Mouse (Mus musculus): ENCODE data around the gene Dffb. TPM values are rescaled to one million over a fixed set of nuclear protein-coding genes. Genes with fewer than 3 reads are reported as not detected.

The Dffb gene
- polyA plus RNA-seq (2012; rRNA removed), result 5.6 and 6.1 TPM in 2 replicates

GRCm38 (mm10) chr4:153974431-153975291, at the start of gene Dffb, which contains the start of gene Cep104:
Gene Dffb (minus strand): TSS chr4:153975126.
Gene Cep104 (plus strand): TSS chr4:153975194.

GRCm38 (mm10) chr4:154011646-154012089, 36.7 kb upstream of the Dffb start, which contains the start of gene Lrrc47:
Gene Lrrc47 (plus strand): TSS chr4:154011731.

GRCm38 (mm10) chr4:153956569-153957405, 18.1 kb downstream of the Dffb start, which contains the start of gene A430005L14Rik:
Gene A430005L14Rik (plus strand): TSS chr4:153957237.

Other genes starting within 250 kb of the Dffb start
- 23.8 and 26.8 TPM in 2 replicates for gene A430005L14Rik, start 17.9 kb downstream of the Dffb start, polyA plus RNA-seq (2012; rRNA removed)
- gene Cep104, start 68 bp upstream of the Dffb start, polyA plus RNA-seq (2012; rRNA removed), result 2.4 and 2.8 TPM in 2 replicates
- 14.4 and 16.9 TPM in 2 replicates for gene Lrrc47, start 36.6 kb upstream of the Dffb start, polyA plus RNA-seq (2012; rRNA removed)
- 87.8 and 114 TPM in 2 replicates for gene Smim1, start 51.1 kb upstream of the Dffb start, polyA plus RNA-seq (2012; rRNA removed)
- gene Ccdc27, start 67.6 kb upstream of the Dffb start, polyA plus RNA-seq (2012; rRNA removed), result not detected in 2 replicates
- gene Trp73, start 165.1 kb upstream of the Dffb start, polyA plus RNA-seq (2012; rRNA removed), result 0.01 and 0.05 TPM in 2 replicates
- 11.9 and 13.9 TPM in 2 replicates for gene Wrap73, start 167.2 kb upstream of the Dffb start, polyA plus RNA-seq (2012; rRNA removed)
- 46.7 and 50.8 TPM in 2 replicates for gene Tprgl, start 185.5 kb upstream of the Dffb start, polyA plus RNA-seq (2012; rRNA removed)
- gene Megf6, start 195.6 kb upstream of the Dffb start, polyA plus RNA-seq (2012; rRNA removed), result 1.6 TPM in 2 replicates

Measured in liver, embryonic 18 days (tissue).